Mouse (Mus musculus): ENCODE measurements around the gene Gm44503.

GRCm38 (mm10) chr9:73045204-73045603 lies 86.6 kb downstream of the Gm44503 start:
- no peak for TF ChIP-seq FLI1 (IDR thresholded peaks at IDR 0.05; ENCODE audit: low read length)
- no peak for TF ChIP-seq GATA1 (IDR thresholded peaks at IDR 0.05; ENCODE audit: borderline replicate concordance, low read length)

Data from megakaryocyte, embryonic 14.5 days (primary cell).